Mouse (Mus musculus) liver, embryonic 13.5 days (tissue): ENCODE data around the gene BC030867. TPM values are rescaled to one million over a fixed set of nuclear protein-coding genes. Genes with fewer than 3 reads are reported as not detected.

Experiments used
- ATAC-seq: fragments of 200-750 bp; cut with Nextera tagmentation; 2 replicates; pipeline ENCODE4 v1.8.0; 2017; ENCODE audit warnings: low read depth, mild to moderate bottlenecking, moderate number of reproducible peaks, moderate library complexity
- DNase-seq: peaks from one replicate; pipeline ENCODE4 v3.0.0; 2022
- H3K27ac ChIP-seq: fragments of 300-500 bp; sonication (generic); 2 replicates; pipeline ENCODE4 v1.5.1; 2015; ENCODE audit warnings: moderate library complexity, mild to moderate bottlenecking, inconsistent platforms
- H3K27me3 ChIP-seq: fragments of 300-500 bp; sonication (generic); 2 replicates; pipeline ENCODE4 v1.6.1; 2015; ENCODE audit warnings: mild to moderate bottlenecking, inconsistent platforms
- H3K36me3 ChIP-seq: fragments of 300-500 bp; sonication (generic); 2 replicates; pipeline ENCODE4 v1.6.1; 2015; ENCODE audit warnings: mild to moderate bottlenecking, inconsistent platforms
- H3K4me1 ChIP-seq: fragments of 300-500 bp; sonication (generic); replicated peaks from 2 replicates; pipeline ENCODE4 v1.6.1; 2015; ENCODE audit warnings: inconsistent platforms
- H3K4me2 ChIP-seq: fragments of 300-500 bp; sonication (generic); 2 replicates; pipeline ENCODE4 v1.6.1; 2015; ENCODE audit warnings: inconsistent platforms, mild to moderate bottlenecking, moderate library complexity
- H3K4me3 ChIP-seq: fragments of 300-500 bp; sonication (generic); replicated peaks from 2 replicates; pipeline ENCODE4 v1.5.1; 2015; ENCODE audit warnings: mild to moderate bottlenecking, inconsistent platforms
- H3K9ac ChIP-seq: fragments of 300-500 bp; sonication (generic); 2 replicates; pipeline ENCODE4 v1.6.1; 2015; ENCODE audit warnings: mild to moderate bottlenecking, inconsistent platforms
- H3K9me3 ChIP-seq: fragments of 300-500 bp; sonication (generic); replicated peaks from 2 replicates; pipeline ENCODE4 v1.6.1; 2016; ENCODE audit warnings: inconsistent platforms
- WGBS: fragments of 180-500 bp; shearing (Covaris S2); methylation state at CpG from one replicate; pipeline ENCODE4 v1.1.7; 2015; ENCODE audit not compliant: insufficient replicate concordance; 5-methylcytosine and 5-hydroxymethylcytosine counted together
- polyA plus RNA-seq: library from polyadenylated mRNA; unstranded; fragments of >200 nt; fragmentation: Nextera tagmentation; extraction: Ambion mirVana; gene quantifications from 2 replicates; pipeline ENCODE4 v1.2.1, GENCODE M21; 2015

The BC030867 gene
- polyA plus RNA-seq, 1 experiment from 2014 or later: 14.6 TPM

DNA sequence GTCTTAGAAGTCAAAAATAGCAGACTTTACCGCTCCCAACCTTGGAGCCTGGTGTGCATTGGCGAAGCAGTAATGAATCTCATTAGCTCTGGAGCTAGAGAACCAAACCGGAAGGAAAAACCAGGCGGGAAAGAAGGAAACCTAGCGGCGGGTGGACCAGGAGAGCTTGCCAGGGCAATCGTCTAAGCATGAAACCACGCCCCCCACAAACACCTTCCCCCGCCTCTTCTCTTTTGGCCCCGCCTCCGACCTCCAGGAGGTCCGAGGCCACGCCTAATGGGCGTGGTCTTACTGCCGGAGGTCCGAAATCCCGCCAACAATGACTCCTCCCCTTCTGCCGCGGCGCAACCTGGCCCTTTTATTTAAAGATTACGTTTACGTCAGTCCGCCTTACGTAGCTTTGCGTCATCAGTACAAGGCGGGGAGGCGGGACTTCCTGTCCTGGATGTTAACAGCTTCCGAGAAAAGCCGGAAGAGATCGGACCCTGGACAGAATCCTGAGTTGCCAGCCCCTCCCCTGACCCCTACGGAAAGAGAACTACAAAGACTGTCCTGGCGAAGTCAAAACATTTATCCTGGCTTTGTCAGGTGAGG, 35.9 kb downstream of the BC030867 start, which contains the start of gene Tmub2:
TSS of gene Tmub2 (plus strand) at position 431 of the 594 bp plus-strand sequence.
- DNase-seq (peak; percentile 96), ATAC-seq (peak; percentile 85)
- Histone ChIP-seq H3K36me3 (peaks cover 25% of the 10 kb centered on the region), H3K27me3 (no peaks in the 10 kb centered on the region), H3K4me2 (peak within 1 kb of the TSS; percentile 84), H3K4me1 (peaks cover 45% of the 10 kb centered on the region), H3K27ac (peak within 1 kb of the TSS; percentile 85), H3K9ac (peak within 1 kb of the TSS; percentile 93), H3K9me3 (no peaks in the 10 kb centered on the region), H3K4me3 (peak within 1 kb of the TSS; percentile 88)
- under 1% methylated on average over 32 of the region's 32 CpGs for WGBS

DNA sequence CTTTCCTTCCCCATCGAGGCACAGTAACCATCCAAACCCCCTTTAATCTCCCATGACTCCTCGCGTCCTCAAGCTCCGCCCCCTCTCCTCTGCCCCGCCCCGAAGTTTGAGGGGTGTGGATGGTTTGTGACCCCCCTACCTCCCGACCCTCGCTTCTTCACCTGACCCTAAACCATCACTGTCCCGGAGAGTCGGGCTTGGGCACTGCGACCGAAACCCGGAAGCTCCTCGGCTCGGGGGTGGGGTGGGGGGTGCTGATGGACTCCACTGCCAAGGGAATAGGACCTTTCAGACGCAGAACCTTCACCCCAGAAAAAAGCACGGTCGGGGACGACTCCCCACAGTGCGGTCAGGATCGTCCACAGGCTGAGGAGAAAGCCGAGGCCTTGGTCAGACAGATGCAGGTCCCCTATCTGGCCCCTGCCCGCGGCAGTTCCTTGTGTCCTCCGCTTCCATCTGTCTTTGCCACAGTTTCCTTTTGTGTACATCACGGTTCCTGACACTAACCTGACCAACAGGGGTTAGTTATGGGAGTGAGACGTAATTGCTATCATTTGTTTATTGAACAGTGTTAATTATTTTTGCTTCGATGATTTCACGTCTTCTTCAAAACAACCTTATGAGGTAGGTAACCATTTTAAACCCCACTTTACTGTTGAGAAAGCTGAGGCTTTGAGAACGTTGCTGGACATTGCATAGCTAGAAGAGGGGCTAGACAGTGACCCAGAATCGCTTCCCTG, 36.6 kb downstream of the BC030867 start:
- DNase-seq (no peak), ATAC-seq (peak; percentile 57)
- peak overlapping the region; percentile 93 for H3K9ac ChIP-seq

DNA sequence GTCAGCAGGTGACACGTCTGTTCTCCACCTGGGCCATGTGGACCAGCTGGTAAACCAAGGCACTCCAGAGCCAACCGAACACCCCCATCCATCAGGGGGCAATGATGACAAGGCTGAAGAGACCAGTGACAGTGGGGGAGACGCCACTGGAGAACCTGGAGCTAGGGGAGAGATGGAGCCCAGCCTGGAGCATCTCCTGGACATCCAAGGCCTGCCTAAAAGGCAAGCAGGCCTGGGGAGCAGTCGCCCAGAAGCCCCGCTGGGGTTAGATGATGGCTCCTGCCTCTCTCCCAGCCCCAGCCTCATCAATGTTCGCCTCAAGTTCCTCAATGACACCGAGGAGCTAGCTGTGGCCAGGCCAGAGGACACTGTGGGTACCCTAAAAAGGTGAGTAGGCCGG, 38.8 kb downstream of the BC030867 start:
- WGBS: 85% methylated on average over 8 of the region's 8 CpGs
- H3K27ac ChIP-seq: peak overlapping the region; percentile 85
- H3K4me1 ChIP-seq: peaks cover 51% of the 10 kb centered on the region
- peaks cover 53% of the 10 kb centered on the region for H3K36me3 ChIP-seq
- H3K9ac ChIP-seq: no peak overlapping the region
- H3K9me3 ChIP-seq: no peaks in the 10 kb centered on the region
- H3K4me2 ChIP-seq: no peak overlapping the region
- H3K27me3 ChIP-seq: no peaks in the 10 kb centered on the region
- ATAC-seq: no peak
- no peak for DNase-seq
- H3K4me3 ChIP-seq: no peak overlapping the region

More for the DNA sequence above, 36.6 kb downstream of the BC030867 start:
- H3K27ac ChIP-seq: peak overlapping the region; percentile 85
- 3% methylated on average over 31 of the region's 31 CpGs for WGBS
- peak overlapping the region; percentile 88 for H3K4me3 ChIP-seq
- H3K4me1 ChIP-seq: peaks cover 45% of the 10 kb centered on the region
- no peaks in the 10 kb centered on the region for H3K27me3 ChIP-seq
- peak overlapping the region; percentile 84 for H3K4me2 ChIP-seq
- H3K36me3 ChIP-seq: peaks cover 31% of the 10 kb centered on the region
- H3K9me3 ChIP-seq: no peaks in the 10 kb centered on the region

DNA sequence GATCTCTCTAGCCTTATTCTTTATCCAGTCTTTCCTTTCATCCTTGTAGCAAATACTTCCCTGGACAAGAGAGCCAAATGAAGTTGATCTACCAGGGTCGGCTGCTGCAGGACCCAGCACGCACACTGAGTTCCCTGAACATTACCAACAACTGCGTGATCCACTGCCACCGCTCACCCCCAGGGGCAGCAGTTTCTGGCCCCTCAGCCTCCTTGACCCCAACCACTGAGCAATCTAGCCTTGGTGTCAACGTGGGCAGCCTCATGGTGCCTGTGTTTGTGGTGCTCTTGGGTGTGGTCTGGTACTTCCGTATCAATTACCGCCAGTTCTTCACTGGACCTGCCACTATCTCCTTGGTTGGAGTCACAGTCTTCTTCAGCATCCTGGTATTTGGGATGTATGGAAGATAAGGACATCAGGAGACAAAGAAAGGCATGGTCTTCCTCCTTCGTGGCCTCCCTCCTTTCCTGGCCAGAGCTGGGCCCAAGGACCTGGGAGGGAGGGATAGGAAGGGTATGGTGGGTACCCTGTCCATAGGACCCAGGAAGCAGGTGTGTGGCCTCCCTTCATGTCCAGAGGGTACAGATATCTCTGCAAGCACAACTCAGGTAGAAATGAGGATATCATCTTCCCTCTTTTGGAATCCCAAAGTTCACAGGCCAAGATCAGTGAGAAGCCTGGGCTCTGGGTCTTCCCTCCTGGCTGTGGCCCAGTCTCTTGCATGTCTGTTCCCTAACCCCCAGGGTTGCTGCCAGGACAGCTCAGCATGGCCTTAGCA, 39.5 kb downstream of the BC030867 start:
- DNase-seq: no peak
- H3K4me1 ChIP-seq: peaks cover 51% of the 10 kb centered on the region
- H3K36me3 ChIP-seq: peaks cover 61% of the 10 kb centered on the region
- H3K4me3 ChIP-seq: no peak overlapping the region
- peak overlapping the region; percentile 8; the same call in 1 of the 2 replicates for H3K9ac ChIP-seq
- peak; percentile 26; the same call in 1 of the 2 replicates for ATAC-seq
- H3K4me2 ChIP-seq: peak overlapping the region; percentile 20; the same call in 1 of the 2 replicates
- WGBS: 64% methylated on average over 8 of the region's 8 CpGs
- H3K27me3 ChIP-seq: no peaks in the 10 kb centered on the region
- no peaks in the 10 kb centered on the region for H3K9me3 ChIP-seq
- peak overlapping the region; percentile 85 for H3K27ac ChIP-seq

DNA sequence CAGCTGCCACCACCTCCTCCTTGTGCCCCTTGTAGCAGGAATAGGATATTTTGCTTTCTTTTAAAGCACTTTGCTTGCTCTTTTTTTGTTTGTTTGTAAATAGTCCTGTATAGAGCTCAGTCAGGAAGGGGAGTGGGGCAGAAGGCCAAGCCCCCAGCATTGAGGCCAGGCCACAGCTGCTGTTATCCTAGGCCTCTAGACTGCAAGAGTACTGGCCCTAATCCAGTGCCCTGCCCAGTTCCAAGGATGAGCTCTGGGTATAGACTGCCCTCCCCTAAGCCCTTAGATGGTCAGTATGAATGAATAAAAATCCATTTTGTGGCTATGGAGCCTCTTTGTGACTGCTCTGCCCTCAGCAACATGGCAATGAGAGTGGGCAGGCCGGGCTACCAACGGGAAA, 40.2 kb downstream of the BC030867 start:
- WGBS: 78% methylated on average over 2 of the region's 2 CpGs
- peaks cover 67% of the 10 kb centered on the region for H3K36me3 ChIP-seq

DNA sequence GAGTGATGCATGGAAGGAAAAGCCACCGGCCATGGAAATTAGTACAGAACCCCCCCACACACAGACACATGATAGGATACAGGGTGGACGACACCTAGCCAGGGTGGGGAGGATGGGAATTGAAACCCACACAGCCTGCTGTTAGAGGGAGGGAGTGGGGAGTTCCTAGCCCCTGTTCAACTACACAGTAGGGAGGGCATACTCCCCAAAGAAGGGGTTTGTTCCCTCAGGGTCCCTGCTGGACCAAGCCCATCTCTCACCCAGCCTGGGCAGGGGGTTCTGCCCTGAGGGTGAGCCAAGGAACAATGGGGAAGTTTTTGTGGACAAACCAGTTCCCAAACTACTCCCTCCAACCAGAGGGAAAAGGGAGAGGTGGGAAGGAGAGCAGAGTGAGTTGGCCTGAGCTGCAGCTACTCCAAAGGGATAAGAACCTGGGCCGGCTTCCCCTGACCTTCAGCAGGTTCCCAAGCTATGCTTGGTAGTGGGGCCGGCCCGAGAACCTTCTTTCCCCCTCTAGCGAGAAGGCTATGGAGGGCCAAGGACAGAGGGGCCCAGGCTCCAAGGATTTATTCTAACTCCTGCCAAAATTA, 40.9 kb downstream of the BC030867 start:
- no peak for DNase-seq
- Histone ChIP-seq H3K4me1 (peaks cover 55% of the 10 kb centered on the region), H3K36me3 (peaks cover 74% of the 10 kb centered on the region), H3K4me3 (no peak overlapping the region), H3K4me2 (no peak overlapping the region), H3K27me3 (no peaks in the 10 kb centered on the region), H3K9me3 (no peaks in the 10 kb centered on the region), H3K9ac (no peak overlapping the region), H3K27ac (peak overlapping the region; percentile 85)
- WGBS: 81% methylated on average over 6 of the region's 6 CpGs
- no peak for ATAC-seq

More for the DNA sequence above, 40.2 kb downstream of the BC030867 start:
- no peak overlapping the region for H3K4me3 ChIP-seq
- ATAC-seq (no peak), DNase-seq (no peak)
- no peaks in the 10 kb centered on the region for H3K27me3 ChIP-seq
- H3K4me1 ChIP-seq: peaks cover 53% of the 10 kb centered on the region
- H3K9ac ChIP-seq: peak overlapping the region; percentile 8; the same call in 1 of the 2 replicates
- no peak overlapping the region for H3K4me2 ChIP-seq
- H3K27ac ChIP-seq: peak overlapping the region; percentile 85
- no peaks in the 10 kb centered on the region for H3K9me3 ChIP-seq

DNA sequence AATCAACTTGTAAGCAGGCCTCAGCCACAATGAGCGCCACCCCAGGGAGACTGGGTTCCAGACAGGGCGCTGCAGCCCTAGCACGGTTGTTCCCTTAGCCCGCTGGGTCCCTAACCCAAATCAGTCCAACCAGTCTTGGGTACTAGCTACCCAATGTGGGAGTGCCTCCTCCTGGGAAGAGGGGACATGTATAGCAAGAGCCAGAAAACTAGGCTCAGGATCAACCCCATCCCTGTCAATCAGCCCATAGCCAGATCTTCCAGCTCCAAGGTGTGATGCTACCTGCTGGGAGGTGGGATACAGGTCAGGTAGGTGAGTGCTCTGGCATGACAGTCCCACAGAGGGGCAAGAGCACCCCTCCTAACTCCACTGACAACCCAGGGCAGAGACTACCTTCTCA, 41.5 kb downstream of the BC030867 start:
- Histone ChIP-seq H3K4me1 (peaks cover 60% of the 10 kb centered on the region), H3K27ac (no peak overlapping the region), H3K4me3 (no peak overlapping the region), H3K36me3 (peaks cover 78% of the 10 kb centered on the region), H3K9me3 (no peaks in the 10 kb centered on the region), H3K27me3 (no peaks in the 10 kb centered on the region), H3K4me2 (no peak overlapping the region), H3K9ac (no peak overlapping the region)
- no peak for ATAC-seq
- no peak for DNase-seq
- WGBS: 77% methylated on average over 4 of the region's 4 CpGs

DNA sequence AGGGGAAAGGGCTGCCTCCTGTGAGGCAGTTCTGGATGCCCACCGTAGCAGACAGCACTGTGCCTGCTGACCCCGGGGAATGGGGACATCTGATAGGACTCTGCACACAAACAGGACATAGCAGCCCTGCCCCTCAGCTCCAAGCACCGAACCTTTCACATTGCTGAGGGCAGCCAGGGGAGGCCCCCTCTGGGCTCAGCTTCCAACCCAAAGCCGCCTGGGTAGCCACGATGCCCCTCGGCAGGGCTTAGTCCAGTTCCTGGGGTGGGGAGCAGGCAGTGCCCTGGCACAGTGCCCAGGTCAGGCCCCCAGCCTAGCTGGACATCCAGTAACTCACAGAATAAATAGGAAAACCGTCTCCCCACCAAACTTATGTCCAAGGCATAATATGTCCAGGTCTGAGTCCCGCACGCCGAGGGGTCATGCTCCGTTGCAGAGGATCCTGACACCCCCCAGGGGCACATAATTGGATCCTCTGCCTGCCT, 42.4 kb downstream of the BC030867 start:
- Histone ChIP-seq H3K36me3 (peaks cover 78% of the 10 kb centered on the region), H3K4me3 (no peak overlapping the region), H3K27me3 (no peaks in the 10 kb centered on the region), H3K4me1 (peaks cover 61% of the 10 kb centered on the region), H3K27ac (no peak overlapping the region), H3K9me3 (no peaks in the 10 kb centered on the region), H3K9ac (no peak overlapping the region), H3K4me2 (no peak overlapping the region)
- DNase-seq (no peak), ATAC-seq (no peak)
- 92% methylated on average over 11 of the region's 11 CpGs for WGBS

DNA sequence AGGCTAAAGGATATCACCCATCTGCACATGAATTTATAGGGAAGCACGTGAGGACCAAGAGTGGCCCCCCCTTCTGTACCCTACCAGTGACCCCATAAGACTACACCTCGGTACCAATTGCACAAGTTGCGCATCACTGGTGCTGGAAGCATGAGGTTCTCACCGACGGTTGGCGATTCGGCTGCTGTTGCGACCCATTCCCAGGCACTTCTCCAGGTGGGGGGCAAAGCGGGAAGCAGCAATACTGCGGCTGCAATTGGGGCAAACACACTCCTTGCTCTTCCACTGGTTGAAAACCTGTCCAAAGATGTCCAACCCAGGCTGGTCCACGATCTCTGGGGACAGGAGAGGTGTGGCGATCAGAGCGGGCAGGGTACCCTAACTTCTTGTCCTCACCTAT, 45.3 kb downstream of the BC030867 start:
- Histone ChIP-seq H3K9ac (peak overlapping the region; percentile 22; the same call in 1 of the 2 replicates), H3K36me3 (peaks cover 59% of the 10 kb centered on the region), H3K4me3 (no peak overlapping the region), H3K9me3 (no peaks in the 10 kb centered on the region), H3K4me2 (no peak overlapping the region), H3K27me3 (no peaks in the 10 kb centered on the region), H3K4me1 (peaks cover 50% of the 10 kb centered on the region), H3K27ac (peak overlapping the region; percentile 96; the same call in 1 of the 2 replicates)
- ATAC-seq: no peak
- WGBS: 93% methylated on average over 13 of the region's 13 CpGs
- DNase-seq: no peak

DNA sequence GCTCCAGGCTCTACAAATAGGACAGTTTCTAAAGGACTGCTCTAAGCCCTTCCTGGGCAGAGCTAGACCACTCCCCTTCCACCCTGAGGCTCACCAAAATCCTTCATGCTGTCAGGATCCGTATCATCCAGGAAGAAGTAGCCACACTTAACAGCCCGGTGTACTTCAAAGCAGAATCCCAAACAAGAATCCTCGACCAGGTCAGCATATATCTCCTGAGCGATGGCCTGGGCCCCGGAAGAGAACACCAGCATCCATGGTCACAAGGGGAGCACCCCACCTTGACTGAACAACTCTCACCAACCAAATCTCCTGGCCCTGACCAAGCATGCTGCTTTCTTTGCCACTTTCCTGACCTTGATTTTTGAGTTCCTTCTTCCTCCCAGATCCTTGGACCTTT, 45.7 kb downstream of the BC030867 start:
- Histone ChIP-seq H3K9me3 (no peaks in the 10 kb centered on the region), H3K4me2 (peak overlapping the region; percentile 95), H3K9ac (peak overlapping the region; percentile 22; the same call in 1 of the 2 replicates), H3K4me3 (peak overlapping the region; percentile 88), H3K4me1 (peaks cover 47% of the 10 kb centered on the region), H3K27ac (peak overlapping the region; percentile 96), H3K27me3 (no peaks in the 10 kb centered on the region), H3K36me3 (peaks cover 55% of the 10 kb centered on the region)
- 79% methylated on average over 5 of the region's 5 CpGs for WGBS
- ATAC-seq: no peak
- DNase-seq: no peak
